Mouse (Mus musculus) ES-E14 (cell line): ENCODE results near the gene Gja1. TPM values are rescaled to one million over a fixed set of nuclear protein-coding genes. Genes with fewer than 3 reads are reported as not detected.

Experiments
- DNase-seq: peaks from one replicate; pipeline ENCODE4 v3.0.0-alpha.2; 2013; ENCODE audit warnings: low read depth, low spot score
- H3K27ac ChIP-seq: 2 replicates; pipeline ENCODE4 v1.5.1; 2012; ENCODE audit warnings: low read depth, mild to moderate bottlenecking, low read length, moderate library complexity, mixed read lengths; ENCODE audit not compliant: poor library complexity, insufficient read depth, severe bottlenecking
- H3K36me3 ChIP-seq: 2 replicates; pipeline ENCODE4 v1.6.1; 2012; ENCODE audit warnings: mild to moderate bottlenecking, low read length, moderate library complexity, mixed read lengths; ENCODE audit not compliant: control insufficient read depth, poor library complexity, insufficient read depth, severe bottlenecking
- H3K4me1 ChIP-seq, 2 experiments: fragments of 150-350 bp in 1 of 2; sonication (generic) in 1 of 2; 2 replicates each; pipeline ENCODE4 v1.6.1; 2012; ENCODE audit warnings: low read length in 2 of 2, mild to moderate bottlenecking in 1 of 2, mixed read lengths in 1 of 2; ENCODE audit not compliant: control insufficient read depth in 2 of 2, insufficient read depth in 2 of 2, poor library complexity in 1 of 2
- H3K4me3 ChIP-seq, 2 experiments: fragments of 150-350 bp in 1 of 2; sonication (generic) in 1 of 2; 2 replicates each; pipeline ENCODE4 v1.5.1; 2012; ENCODE audit warnings: low read length in 2 of 2, low read depth in 1 of 2, mild to moderate bottlenecking in 1 of 2, mixed read lengths in 1 of 2; ENCODE audit not compliant: insufficient read depth in 1 of 2, poor library complexity in 1 of 2, severe bottlenecking in 1 of 2
- H3K9ac ChIP-seq: 2 replicates; pipeline ENCODE4 v1.6.1; 2012; ENCODE audit warnings: low read depth, mild to moderate bottlenecking, low read length, mixed read lengths; ENCODE audit not compliant: poor library complexity, insufficient read depth, severe bottlenecking
- H3K9me3 ChIP-seq: fragments of 150-350 bp; sonication (generic); 2 replicates; pipeline ENCODE4 v1.6.1; 2012; ENCODE audit warnings: low read depth, mild to moderate bottlenecking, low read length; ENCODE audit not compliant: control insufficient read depth, insufficient read depth
- CHD2 ChIP-seq: IDR thresholded peaks from 2 replicates; pipeline ENCODE4 v1.6.1; 2014; ENCODE audit warnings: mild to moderate bottlenecking, low read depth, low read length, inconsistent platforms
- HCFC1 ChIP-seq: IDR thresholded peaks from 2 replicates; pipeline ENCODE4 v1.6.1; 2012; ENCODE audit warnings: low read length, inconsistent platforms, borderline replicate concordance; ENCODE audit not compliant: insufficient read depth
- MAFK ChIP-seq: IDR thresholded peaks from 2 replicates; pipeline ENCODE4 v1.6.1; 2014; ENCODE audit warnings: mild to moderate bottlenecking, low read depth, low read length, inconsistent platforms; ENCODE audit not compliant: insufficient read depth
- ZC3H11A ChIP-seq: IDR thresholded peaks from 2 replicates; pipeline ENCODE4 v1.6.1; 2012; ENCODE audit warnings: low read depth, mild to moderate bottlenecking, inconsistent platforms, low read length, borderline replicate concordance
- ZNF384 ChIP-seq: IDR thresholded peaks from 2 replicates; pipeline ENCODE4 v1.6.1; 2012; ENCODE audit warnings: low read depth, low read length, inconsistent platforms
- in situ Hi-C, 2 experiments: fragments of 600-800 bp; cut with MboI; formaldehyde crosslinking; loops; one replicate each; pipeline ENCODE4 v1.15.1; 2025; ENCODE audit warnings: low sequenced_read_pairs in 2 of 2, inconsistent platforms in 1 of 2; ENCODE audit not compliant: unreplicated experiment in 2 of 2
- total RNA-seq: library from RNA; depleted of rRNA; stranded (reverse); fragments of 300-350 nt; gene quantifications from 2 replicates; pipeline ENCODE4 v1.2.3, GENCODE M21; 2012

Gja1 gene
- total RNA-seq, 1 experiment, result 156 TPM

DNA sequence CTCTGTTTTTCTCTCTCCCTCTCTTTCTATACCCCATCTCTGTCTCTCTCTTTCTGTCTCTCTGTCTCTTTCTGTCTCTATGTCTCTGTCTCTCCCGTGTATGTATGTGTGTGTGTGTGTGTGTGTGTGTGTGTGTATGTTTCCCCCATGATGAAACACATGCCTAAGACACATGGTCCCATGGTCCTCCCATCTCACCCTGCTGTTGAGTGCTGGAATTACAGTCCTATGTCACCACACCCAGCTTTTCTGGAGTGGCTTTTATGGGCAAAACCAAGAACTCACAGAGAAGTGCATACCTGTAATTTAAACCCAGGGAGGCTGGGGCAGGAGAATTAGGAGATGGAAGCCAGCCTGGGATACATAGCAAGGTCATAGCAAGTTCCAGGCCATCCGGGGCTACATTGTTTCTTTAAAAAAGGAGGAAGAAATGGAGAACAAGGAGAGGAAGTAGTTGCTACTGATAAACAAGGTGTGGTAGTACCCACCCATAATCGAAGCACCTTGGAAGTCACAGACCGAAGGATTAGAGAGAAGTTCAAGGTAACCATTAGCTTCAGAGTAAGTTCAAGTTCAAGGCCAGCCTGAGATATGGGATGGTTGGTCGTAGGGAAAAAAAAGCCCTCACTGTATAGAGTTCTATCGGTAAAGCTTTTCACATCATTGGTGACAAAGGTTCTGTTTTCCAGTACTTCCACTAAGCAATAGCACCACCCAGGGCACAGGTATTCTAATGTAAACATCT, 29.4 kb downstream of the Gja1 start:
- TF ChIP-seq ZNF384 (no peak), HCFC1 (no peak), CHD2 (no peak), ZC3H11A (no peak), MAFK (no peak)
- H3K4me1 ChIP-seq, result peaks cover 0 to 3% of the 10 kb centered on the region in 2 experiments; a peak in 2 of 4 replicates
- H3K9ac ChIP-seq, result no peak overlapping the region
- no peaks in the 10 kb centered on the region for H3K36me3 ChIP-seq
- H3K9me3 ChIP-seq, result no peaks in the 10 kb centered on the region
- no peak overlapping the region for H3K4me3 ChIP-seq
- H3K27ac ChIP-seq, result no peak overlapping the region
- DNase-seq, result peak; percentile 57
- in situ Hi-C loops, result no loop called here

DNA sequence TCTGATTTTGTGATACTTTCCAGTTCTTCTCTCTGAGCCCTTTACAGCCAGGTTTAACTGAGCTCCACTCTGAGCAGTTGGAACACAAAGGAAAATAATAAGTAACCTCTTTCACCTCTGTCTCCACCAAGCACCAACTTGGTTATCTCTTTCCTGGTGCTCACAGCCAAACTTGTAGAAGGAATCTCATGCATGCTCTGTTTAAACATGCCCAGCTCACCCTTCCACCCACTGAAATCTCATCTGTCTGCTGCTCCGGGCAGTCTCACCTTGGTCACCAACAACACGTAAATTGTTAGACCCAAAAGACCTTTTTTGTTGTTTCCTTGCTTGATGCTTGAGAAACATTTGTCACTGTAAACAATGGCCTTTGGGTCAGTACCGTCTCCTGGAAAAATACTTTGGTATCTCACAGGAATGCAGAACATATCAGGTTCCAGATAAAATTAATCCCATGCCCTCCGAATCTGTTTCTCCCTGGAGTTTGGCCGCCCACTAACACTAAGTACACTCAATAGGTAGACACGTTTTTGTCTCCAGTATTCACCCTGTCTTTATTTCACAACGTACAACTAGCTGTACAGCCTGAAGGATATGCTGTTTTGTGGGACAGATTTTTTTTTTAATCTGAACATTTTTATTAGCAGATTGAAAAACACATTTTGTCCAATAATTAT, 38.9 kb downstream of the Gja1 start:
- H3K27ac ChIP-seq, result no peak overlapping the region
- DNase-seq, result no peak
- H3K4me3 ChIP-seq, result no peak overlapping the region
- in situ Hi-C loops, result no loop called here
- H3K9ac ChIP-seq, result no peak overlapping the region
- H3K9me3 ChIP-seq, result no peaks in the 10 kb centered on the region
- TF ChIP-seq ZNF384, result no peak
- TF ChIP-seq HCFC1, result no peak
- TF ChIP-seq CHD2, result no peak
- TF ChIP-seq ZC3H11A, result no peak
- no peak for TF ChIP-seq MAFK
- H3K36me3 ChIP-seq, result no peaks in the 10 kb centered on the region
- peaks cover 0 to 2% of the 10 kb centered on the region in 2 experiments; a peak in 1 of 4 replicates for H3K4me1 ChIP-seq

DNA sequence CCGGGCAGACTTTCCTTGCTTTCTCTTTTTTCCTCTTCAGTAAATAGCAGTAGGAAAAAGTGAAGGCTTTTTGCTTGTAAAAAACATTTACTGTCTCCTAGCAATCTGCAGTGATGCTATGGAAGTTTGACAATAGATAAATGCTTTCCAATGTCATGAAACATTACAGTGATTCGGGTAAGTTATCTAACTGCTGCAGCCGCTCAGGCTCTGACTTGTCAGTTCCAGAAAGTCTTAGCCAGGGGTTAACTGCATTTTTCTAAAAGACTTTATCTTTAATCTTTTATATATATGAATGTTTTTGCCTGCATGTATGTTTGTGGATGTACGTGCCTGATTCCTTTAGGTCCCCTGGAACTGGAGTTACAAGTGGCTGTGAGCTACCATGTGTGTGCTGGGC, 45.4 kb downstream of the Gja1 start:
- peaks cover 1 to 18% of the 10 kb centered on the region in 2 experiments; a peak in 3 of 4 replicates for H3K4me1 ChIP-seq
- in situ Hi-C loops, result no loop called here
- no peak for TF ChIP-seq MAFK
- no peak for TF ChIP-seq ZC3H11A
- TF ChIP-seq HCFC1, result no peak
- no peak for TF ChIP-seq ZNF384
- no peak overlapping the region for H3K27ac ChIP-seq
- no peaks in the 10 kb centered on the region for H3K9me3 ChIP-seq
- H3K36me3 ChIP-seq, result no peaks in the 10 kb centered on the region
- no peak overlapping the region for H3K4me3 ChIP-seq
- no peak for DNase-seq
- no peak overlapping the region for H3K9ac ChIP-seq

DNA sequence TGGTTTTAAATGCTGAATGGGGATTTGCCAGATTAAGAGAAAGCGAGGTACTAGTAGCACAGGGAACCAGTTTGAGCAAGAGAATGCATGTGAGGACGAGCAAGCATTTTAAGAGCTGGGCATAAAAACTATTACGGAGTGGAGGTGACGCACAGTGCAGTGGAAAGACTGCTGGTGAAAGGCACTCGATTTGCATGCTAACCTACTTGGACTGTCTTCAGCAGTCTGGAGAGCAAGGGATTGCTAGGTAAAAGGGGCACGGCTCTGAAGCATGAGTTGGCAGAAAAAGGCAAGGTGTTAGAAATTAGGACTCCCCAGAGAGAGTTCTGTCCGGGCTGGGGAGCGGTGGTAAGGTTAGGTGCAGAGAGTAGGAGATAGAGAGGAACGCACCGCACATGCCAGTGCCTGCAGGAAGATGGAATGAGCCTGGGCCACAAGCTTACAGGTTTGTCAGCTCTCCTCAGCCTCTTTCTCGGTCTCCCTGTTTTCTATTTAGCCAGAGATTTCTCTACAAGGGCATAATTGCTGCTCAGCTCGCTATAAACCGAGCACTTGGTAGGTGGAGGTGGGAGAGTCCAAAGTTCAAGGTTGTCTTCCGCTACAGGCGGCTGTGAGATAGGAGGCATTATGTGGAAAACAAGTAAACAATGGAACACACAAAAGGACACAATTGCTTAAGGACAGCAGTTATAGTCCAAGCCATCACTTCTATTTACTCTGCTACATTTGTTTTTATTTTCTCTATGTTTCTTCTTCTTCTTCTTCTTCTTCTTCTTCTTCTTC, 48.1 kb downstream of the Gja1 start:
- Histone ChIP-seq H3K9ac (no peak overlapping the region), H3K36me3 (no peaks in the 10 kb centered on the region), H3K27ac (no peak overlapping the region), H3K4me1 (peaks cover 1 to 20% of the 10 kb centered on the region in 2 experiments; a peak in 3 of 4 replicates), H3K4me3 (no peak overlapping the region), H3K9me3 (no peaks in the 10 kb centered on the region)
- TF ChIP-seq ZC3H11A (no peak), MAFK (0 out of 2 replicates have a peak, but pooled peaks have one; percentile 53)
- in situ Hi-C loops, result no loop called here
- no peak for DNase-seq
